Mouse (Mus musculus) thymus, adult 2 months (tissue): Measurements from ENCODE around the gene Abca8b.

ENCODE experiments used
- CTCF ChIP-seq: fragments of 200-500 bp; IDR thresholded peaks from 2 replicates; pipeline ENCODE4 v1.5.1; 2012; ENCODE audit warnings: mild to moderate bottlenecking, control low read depth, low read length, moderate library complexity, borderline replicate concordance; ENCODE audit not compliant: control insufficient read depth, poor library complexity, insufficient read depth; ENCODE audit errors: extremely low read depth
- POLR2A ChIP-seq: fragments of 200-500 bp; IDR thresholded peaks from 2 replicates; pipeline ENCODE4 v1.6.1; 2012; ENCODE audit warnings: mild to moderate bottlenecking, low read length, control low read depth, moderate library complexity; ENCODE audit not compliant: control insufficient read depth, poor library complexity, insufficient read depth; ENCODE audit errors: extremely low read depth

DNA sequence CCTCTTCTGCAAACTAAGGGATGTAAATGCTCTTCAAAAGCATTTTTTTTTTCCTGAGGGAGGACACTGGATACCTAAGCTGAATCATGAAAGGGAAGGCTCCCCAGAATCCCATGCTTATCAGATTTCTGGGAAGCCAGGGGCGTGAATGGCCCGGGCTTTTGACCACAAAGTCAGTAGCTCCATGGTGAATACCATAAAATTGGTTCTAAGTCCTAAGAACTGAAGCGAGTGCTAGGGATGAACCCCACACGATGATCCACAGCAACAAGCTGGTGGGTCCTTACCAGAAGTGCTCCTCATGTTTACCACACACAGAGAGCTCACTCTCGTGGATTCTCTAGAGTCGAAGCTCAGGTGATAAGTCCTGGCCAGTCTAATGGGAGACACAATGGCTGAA is 1.6 kb downstream of the Abca8b start:
- TF ChIP-seq CTCF (no peak), POLR2A (no peak)
